Mouse (Mus musculus): Measurements from ENCODE around the gene Gstp3. TPM values are rescaled to one million over a fixed set of nuclear protein-coding genes. Genes with fewer than 3 reads are reported as not detected.
"Not testable (repeated sequence)": the region's sequence is repeated elsewhere in the genome, so short reads cannot be mapped to it uniquely, and the experiment has no call there.

The Gstp3 gene
- polyA plus RNA-seq, 1 experiment from 2014 or later: not detected

GRCm38 (mm10) chr19:4071406-4071805, 12.0 kb upstream of the Gstp3 start:
- Histone ChIP-seq H3K27me3 (no peaks in the 10 kb centered on the region), H3K4me2 (no peak overlapping the region), H3K4me3 (no peak overlapping the region), H3K27ac (no peak overlapping the region), H3K9me3 (replicated peaks) (no peaks in the 10 kb centered on the region), H3K36me3 (ENCODE audit: poor library complexity, severe bottlenecking) (no peaks in the 10 kb centered on the region), H3K9ac (no peak overlapping the region), H3K4me1 (no peaks in the 10 kb centered on the region)
- WGBS: 88% methylated on average over 6 of the region's 6 CpGs
- no peak for ATAC-seq

DNA sequence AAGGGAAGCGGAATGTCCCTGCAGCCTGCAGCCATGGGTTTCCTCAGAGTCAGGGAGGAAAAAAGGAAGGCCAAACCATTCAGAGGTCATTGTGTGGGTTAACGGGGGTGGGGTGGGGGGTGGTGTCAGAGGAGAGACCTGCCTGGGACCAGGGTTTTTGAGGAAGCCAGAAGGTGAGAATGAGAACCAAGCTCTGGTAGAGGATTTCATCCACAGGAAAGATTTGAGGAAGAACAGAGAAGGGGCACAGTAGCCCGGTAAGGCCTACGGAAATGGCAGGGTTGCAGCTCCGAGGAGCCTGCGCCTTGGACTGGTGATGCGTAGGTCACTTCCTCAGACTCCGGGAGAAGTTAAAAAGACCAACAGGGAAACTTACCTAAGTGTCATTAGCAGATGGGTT, 11.4 kb upstream of the Gstp3 start:
- H3K4me2 ChIP-seq: no peak overlapping the region
- no peaks in the 10 kb centered on the region for H3K27me3 ChIP-seq
- 83% methylated on average over 8 of the region's 8 CpGs for WGBS
- no peak overlapping the region for H3K27ac ChIP-seq
- no peaks in the 10 kb centered on the region for H3K36me3 ChIP-seq (ENCODE audit: poor library complexity, severe bottlenecking)
- H3K4me3 ChIP-seq: no peak overlapping the region
- H3K4me1 ChIP-seq: no peaks in the 10 kb centered on the region
- H3K9me3 ChIP-seq (replicated peaks): no peaks in the 10 kb centered on the region
- no peak overlapping the region for H3K9ac ChIP-seq
- no peak for ATAC-seq

DNA sequence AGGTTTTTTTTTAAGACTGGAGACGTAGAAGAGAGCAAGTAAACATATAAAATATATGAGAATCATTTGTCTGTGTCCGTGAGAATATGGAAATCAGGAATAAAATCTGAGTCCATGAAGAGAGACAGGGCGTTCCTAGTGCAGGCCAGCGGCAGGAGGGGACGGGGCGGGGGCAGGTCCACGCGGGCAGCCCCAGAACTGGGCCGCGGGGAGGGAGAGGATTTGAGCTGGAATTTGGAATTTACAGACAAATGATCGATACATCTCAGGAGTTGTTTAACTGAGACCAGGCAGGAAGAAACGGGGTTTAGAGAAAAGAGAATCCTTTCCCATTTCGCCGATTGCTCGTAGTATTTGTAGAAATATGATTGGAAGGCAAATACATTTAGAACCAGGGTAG, 10.9 kb upstream of the Gstp3 start:
- 74% methylated on average over 15 of the region's 15 CpGs for WGBS
- Histone ChIP-seq H3K27ac (no peak overlapping the region), H3K9ac (no peak overlapping the region), H3K4me3 (no peak overlapping the region), H3K36me3 (ENCODE audit: poor library complexity, severe bottlenecking) (no peaks in the 10 kb centered on the region), H3K27me3 (no peaks in the 10 kb centered on the region), H3K4me1 (no peaks in the 10 kb centered on the region), H3K4me2 (no peak overlapping the region), H3K9me3 (replicated peaks) (no peaks in the 10 kb centered on the region)
- no peak for ATAC-seq

DNA sequence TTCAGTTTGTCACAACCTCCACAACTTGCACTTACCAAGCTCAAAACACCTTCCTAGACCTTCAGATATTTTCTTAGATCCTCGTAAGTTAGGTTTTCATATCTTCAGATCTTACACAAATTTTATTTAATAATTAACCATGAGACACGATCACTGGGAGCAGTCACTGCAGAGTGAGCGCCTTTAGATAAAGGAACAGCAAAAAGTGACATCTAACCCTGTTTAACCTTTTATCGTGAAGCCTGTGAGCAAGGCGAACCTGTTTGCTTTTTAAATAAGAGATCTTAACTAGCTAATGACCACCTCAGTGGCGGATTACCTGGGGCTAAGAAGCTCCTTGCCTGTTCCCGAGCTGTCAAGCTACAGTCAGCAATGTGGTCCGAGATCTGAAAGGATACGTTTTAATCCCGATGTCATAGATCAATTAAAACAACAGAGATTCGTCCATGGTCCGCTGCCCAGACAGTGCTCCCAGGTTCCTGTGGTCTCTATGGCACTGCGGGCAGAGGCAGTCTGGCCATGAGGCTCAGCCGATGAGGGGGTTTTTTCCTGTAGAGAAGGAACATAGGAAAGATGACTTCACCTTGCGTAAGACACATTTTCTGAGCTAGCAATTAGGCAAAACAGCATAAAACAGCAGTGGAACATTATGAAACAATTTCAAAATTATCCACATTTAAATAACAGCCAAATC, 9.5 kb upstream of the Gstp3 start:
- Histone ChIP-seq H3K27me3 (no peaks in the 10 kb centered on the region), H3K9ac (no peak overlapping the region), H3K4me2 (no peak overlapping the region), H3K4me3 (no peak overlapping the region), H3K4me1 (no peaks in the 10 kb centered on the region), H3K36me3 (ENCODE audit: poor library complexity, severe bottlenecking) (no peaks in the 10 kb centered on the region), H3K9me3 (replicated peaks) (no peaks in the 10 kb centered on the region), H3K27ac (no peak overlapping the region)
- no peak for ATAC-seq
- 60% methylated on average over 15 of the region's 15 CpGs for WGBS

- not testable (repeated sequence) for H3K27ac ChIP-seq; ATAC-seq; H3K4me2 ChIP-seq; H3K9ac ChIP-seq; H3K4me3 ChIP-seq; H3K4me1 ChIP-seq; H3K27me3 ChIP-seq; H3K36me3 ChIP-seq (ENCODE audit: poor library complexity, severe bottlenecking); H3K9me3 ChIP-seq (replicated peaks)
- 91% methylated on average over 2 of the region's 2 CpGs for WGBS
Observed at GRCm38 (mm10) chr19:4068242-4068641, 8.9 kb upstream of the Gstp3 start.

GRCm38 (mm10) chr19:4066877-4067276, 7.5 kb upstream of the Gstp3 start:
- H3K4me3 ChIP-seq: no peak overlapping the region
- no peaks in the 10 kb centered on the region for H3K36me3 ChIP-seq (ENCODE audit: poor library complexity, severe bottlenecking)
- no peak overlapping the region for H3K9ac ChIP-seq
- H3K9me3 ChIP-seq (replicated peaks): no peaks in the 10 kb centered on the region
- no peak overlapping the region for H3K4me2 ChIP-seq
- no peaks in the 10 kb centered on the region for H3K4me1 ChIP-seq
- H3K27me3 ChIP-seq: no peaks in the 10 kb centered on the region
- H3K27ac ChIP-seq: no peak overlapping the region
- ATAC-seq: no peak

GRCm38 (mm10) chr19:4066280-4066679, 6.9 kb upstream of the Gstp3 start:
- no peak overlapping the region for H3K27ac ChIP-seq
- H3K9ac ChIP-seq: no peak overlapping the region
- WGBS: 89% methylated on average over 6 of the region's 6 CpGs
- ATAC-seq: no peak
- no peak overlapping the region for H3K4me2 ChIP-seq
- no peaks in the 10 kb centered on the region for H3K27me3 ChIP-seq
- H3K9me3 ChIP-seq (replicated peaks): no peaks in the 10 kb centered on the region
- H3K4me1 ChIP-seq: no peaks in the 10 kb centered on the region
- no peak overlapping the region for H3K4me3 ChIP-seq
- H3K36me3 ChIP-seq (ENCODE audit: poor library complexity, severe bottlenecking): no peaks in the 10 kb centered on the region

DNA sequence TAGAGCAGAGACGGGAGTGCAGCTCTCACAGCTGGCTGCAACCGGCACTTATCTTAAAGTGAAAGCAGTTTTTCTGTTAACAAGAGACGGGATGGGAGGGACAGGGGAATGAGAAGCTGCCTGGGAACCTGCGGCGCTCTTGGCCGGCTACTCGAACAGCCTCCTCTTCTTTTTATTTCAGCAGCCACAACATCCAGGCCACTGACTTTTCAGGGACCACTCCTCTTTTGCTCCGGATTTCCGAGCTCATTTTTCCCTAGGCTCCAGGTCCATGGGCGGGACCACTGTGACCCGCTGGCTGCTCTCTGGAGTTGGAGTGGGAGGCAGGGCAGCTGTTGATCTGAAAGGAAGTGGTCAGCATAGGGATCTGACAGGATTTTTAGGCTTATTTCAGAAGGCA, 5.1 kb upstream of the Gstp3 start:
- H3K4me3 ChIP-seq; H3K9me3 ChIP-seq (replicated peaks); ATAC-seq; H3K4me2 ChIP-seq; H3K9ac ChIP-seq; H3K27ac ChIP-seq; H3K36me3 ChIP-seq (ENCODE audit: poor library complexity, severe bottlenecking); H3K27me3 ChIP-seq; H3K4me1 ChIP-seq: not testable (repeated sequence)
- WGBS: 46% methylated on average over 6 of the region's 11 CpGs

DNA sequence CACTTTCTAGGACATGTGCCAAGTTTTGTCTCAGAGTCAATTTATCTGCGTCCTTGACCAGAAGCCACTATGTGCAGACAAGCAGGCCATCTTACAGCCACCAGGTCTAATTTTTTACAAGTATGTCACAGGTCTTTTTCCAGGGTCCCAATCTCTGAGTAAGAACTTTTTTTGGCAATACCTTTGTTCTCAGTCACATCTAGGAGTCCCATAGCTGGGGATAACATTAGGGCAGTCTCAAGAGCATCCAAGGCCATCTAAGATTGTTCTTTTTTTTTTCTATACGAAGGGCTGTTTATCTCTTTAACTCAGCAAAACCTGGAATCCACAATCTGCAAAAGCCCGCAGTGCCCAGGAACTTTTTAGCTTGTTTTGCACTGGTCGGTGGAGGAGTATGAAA, 4.0 kb upstream of the Gstp3 start:
- not testable (repeated sequence) for H3K27ac ChIP-seq; H3K4me2 ChIP-seq; ATAC-seq; H3K4me3 ChIP-seq; H3K9me3 ChIP-seq (replicated peaks); H3K27me3 ChIP-seq; H3K9ac ChIP-seq; H3K36me3 ChIP-seq (ENCODE audit: poor library complexity, severe bottlenecking); H3K4me1 ChIP-seq
- 84% methylated on average over 4 of the region's 4 CpGs for WGBS

GRCm38 (mm10) chr19:4060899-4061465, 1.6 kb upstream of the Gstp3 start:
- no peak for ATAC-seq
- H3K9ac ChIP-seq: no peak overlapping the region
- no peaks in the 10 kb centered on the region for H3K9me3 ChIP-seq (replicated peaks)
- H3K27ac ChIP-seq: no peak overlapping the region
- no peaks in the 10 kb centered on the region for H3K27me3 ChIP-seq
- no peaks in the 10 kb centered on the region for H3K4me1 ChIP-seq
- H3K36me3 ChIP-seq (ENCODE audit: poor library complexity, severe bottlenecking): no peaks in the 10 kb centered on the region
- no peak overlapping the region for H3K4me3 ChIP-seq
- no peak overlapping the region for H3K4me2 ChIP-seq
- WGBS: 86% methylated on average over 6 of the region's 6 CpGs

DNA sequence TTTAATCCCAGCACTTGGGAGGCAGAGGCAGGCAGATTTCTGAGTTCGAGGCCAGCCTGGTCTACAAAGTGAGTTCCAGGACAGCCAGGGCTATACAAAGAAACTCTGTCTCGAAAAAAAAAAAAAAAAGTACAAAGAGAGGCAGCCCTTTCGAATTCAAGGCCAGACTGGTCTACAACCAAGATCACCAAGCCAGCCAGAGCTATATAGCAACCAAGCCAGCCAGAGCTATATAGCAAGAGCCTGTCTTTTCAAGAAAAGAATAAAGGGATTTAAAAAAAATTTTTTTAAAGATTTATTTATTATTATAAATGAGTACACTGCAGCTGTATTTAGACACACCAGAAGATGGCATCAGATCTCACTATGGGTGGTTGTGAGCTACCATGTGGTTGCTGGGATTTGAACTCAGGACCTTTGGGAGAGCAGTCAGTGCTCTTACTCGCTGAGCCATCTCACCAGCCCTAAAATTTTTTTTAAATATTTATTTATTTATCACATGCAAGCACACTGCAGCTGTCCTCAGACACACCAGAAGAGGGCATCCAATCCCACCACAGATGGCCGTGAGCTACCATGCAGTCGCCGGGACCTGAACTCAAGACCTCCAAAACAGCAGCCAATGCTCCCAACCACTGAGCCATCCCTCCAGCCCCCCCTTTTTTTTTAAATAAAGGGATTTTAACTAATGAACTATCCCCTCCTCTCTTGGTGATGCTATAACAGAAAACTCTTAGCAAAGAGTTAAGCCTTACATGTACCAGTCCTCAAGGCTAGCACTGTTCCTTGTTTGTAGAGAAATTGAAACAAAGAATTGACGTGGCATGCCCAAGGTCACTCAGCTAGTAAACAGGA, 902 bp upstream of the Gstp3 start:
- H3K4me1 ChIP-seq: not testable (repeated sequence)

GRCm38 (mm10) chr19:4058581-4058980, 788 bp downstream of the Gstp3 start:
- no peak for ATAC-seq
- Histone ChIP-seq H3K27ac (no peak overlapping the region), H3K4me2 (no peak overlapping the region), H3K4me3 (no peak overlapping the region), H3K27me3 (no peaks in the 10 kb centered on the region), H3K9me3 (replicated peaks) (no peaks in the 10 kb centered on the region), H3K9ac (no peak overlapping the region), H3K36me3 (ENCODE audit: poor library complexity, severe bottlenecking) (no peaks in the 10 kb centered on the region), H3K4me1 (no peaks in the 10 kb centered on the region)
- 86% methylated on average over 5 of the region's 5 CpGs for WGBS

More for the DNA sequence above, 902 bp upstream of the Gstp3 start:
- not testable (repeated sequence) for H3K9me3 ChIP-seq (replicated peaks); H3K36me3 ChIP-seq (ENCODE audit: poor library complexity, severe bottlenecking); H3K4me2 ChIP-seq; H3K27ac ChIP-seq; H3K4me3 ChIP-seq; ATAC-seq; H3K9ac ChIP-seq; H3K27me3 ChIP-seq
- 89% methylated on average over 8 of the region's 8 CpGs for WGBS
